ENCODE assay signal across 8 mouse cellular contexts in genomic region chr4:48472792-48473650, GRCm38 (mm10). TPM values are rescaled to one million over a fixed set of nuclear protein-coding genes. Genes with fewer than 3 reads are reported as not detected.
DNase-seq lines count a peak whose midpoint lies in the region; ATAC-seq lines count a peak whose summit lies in the region.

Gene Tex10, minus strand, starts transcription at chr4:48473459.

- H3K4me1 ChIP-seq in brown adipose tissue, adult 24 weeks (ENCODE audit: control insufficient read depth, insufficient read depth, insufficient read length, low read length) = no peaks in the 10 kb centered on the region
- peaks cover 20% of the 10 kb centered on the region for H3K4me1 ChIP-seq in heart, embryonic 13.5 days
- H3K4me1 ChIP-seq in liver, embryonic 12.5 days = peaks cover 23% of the 10 kb centered on the region
- peaks cover 10% of the 10 kb centered on the region for H3K4me1 ChIP-seq in stomach, embryonic 15.5 days

- peak within 1 kb of the TSS; percentile 74 for H3K4me3 ChIP-seq in brown adipose tissue, adult 24 weeks (ENCODE audit: insufficient read depth, low read depth, low read length)
- H3K4me3 ChIP-seq in heart, embryonic 13.5 days = peak within 1 kb of the TSS; percentile 88
- peak within 1 kb of the TSS; percentile 97 for H3K4me3 ChIP-seq in liver, embryonic 12.5 days
- H3K4me3 ChIP-seq in stomach, embryonic 15.5 days (replicated peaks) = peak within 1 kb of the TSS; percentile 96

- no peak within 1 kb of the TSS for H3K27ac ChIP-seq in brown adipose tissue, adult 24 weeks (replicated peaks; ENCODE audit: low read depth, low read length)
- peak within 1 kb of the TSS; percentile 81 for H3K27ac ChIP-seq in heart, embryonic 13.5 days (replicated peaks)
- H3K27ac ChIP-seq in liver, embryonic 12.5 days = peak within 1 kb of the TSS; percentile 86
- H3K27ac ChIP-seq in stomach, embryonic 15.5 days = peak within 1 kb of the TSS; percentile 84

- H3K4me2 ChIP-seq in heart, embryonic 13.5 days = peak within 1 kb of the TSS; percentile 88
- peak within 1 kb of the TSS; percentile 96 for H3K4me2 ChIP-seq in liver, embryonic 12.5 days
- peak within 1 kb of the TSS; percentile 62 for H3K4me2 ChIP-seq in stomach, embryonic 15.5 days

- H3K36me3 ChIP-seq in heart, embryonic 13.5 days = peaks cover 8% of the 10 kb centered on the region
- H3K36me3 ChIP-seq in liver, embryonic 12.5 days = peaks cover 8% of the 10 kb centered on the region
- H3K36me3 ChIP-seq in stomach, embryonic 15.5 days = peaks cover 8% of the 10 kb centered on the region

- ATAC-seq in heart, embryonic 13.5 days (ENCODE audit: extremely low read depth, insufficient number of reproducible peaks, low FRiP score, low TSS enrichment) = peak; percentile 96
- ATAC-seq in liver, embryonic 12.5 days = peak; percentile 90
- ATAC-seq in stomach, embryonic 15.5 days (ENCODE audit: insufficient read depth, low FRiP score, low read depth) = peak; percentile 90

- peak within 1 kb of the TSS; percentile 97 for H3K9ac ChIP-seq in heart, embryonic 13.5 days
- peak within 1 kb of the TSS; percentile 97 for H3K9ac ChIP-seq in liver, embryonic 12.5 days
- H3K9ac ChIP-seq in stomach, embryonic 15.5 days = peak within 1 kb of the TSS; percentile 79

- H3K27me3 ChIP-seq in heart, embryonic 13.5 days (replicated peaks) = no peaks in the 10 kb centered on the region
- no peaks in the 10 kb centered on the region for H3K27me3 ChIP-seq in liver, embryonic 12.5 days (replicated peaks)
- no peaks in the 10 kb centered on the region for H3K27me3 ChIP-seq in stomach, embryonic 15.5 days (replicated peaks)

- peak; percentile 95 for DNase-seq in CD4-positive, CD25-positive, alpha-beta regulatory T cell, adult 2 months (ENCODE audit: low read depth, low spot score)
- DNase-seq in fat pad, adult 2 months (ENCODE audit: extremely low read depth, low read depth, low spot score) = peak; percentile 7
- peak; percentile 95 for DNase-seq in kidney, postnatal 10 days
- DNase-seq in natural killer cell, adult 2 months (ENCODE audit: low spot score in 2 of 2) = peak; percentile 85 to 92

- no peaks in the 10 kb centered on the region for H3K9me3 ChIP-seq in heart, embryonic 13.5 days
- H3K9me3 ChIP-seq in liver, embryonic 12.5 days (replicated peaks) = no peaks in the 10 kb centered on the region
- no peaks in the 10 kb centered on the region for H3K9me3 ChIP-seq in stomach, embryonic 15.5 days

- WGBS in heart, embryonic 13.5 days = under 1% methylated on average over 89 of the region's 89 CpGs
- under 1% methylated on average over 89 of the region's 89 CpGs for WGBS in liver, embryonic 12.5 days (ENCODE audit: insufficient replicate concordance)
- WGBS in stomach, embryonic 15.5 days = under 1% methylated on average over 88 of the region's 89 CpGs

RNA-seq across cellular contexts. Expression of gene Tex10, which starts in this region (rescaled TPM):
- polyA plus RNA-seq in brown adipose tissue, adult 24 weeks (2012; ENCODE audit: insufficient read depth, insufficient read length, missing spikeins) = 5.9 and 12.0 TPM in 2 replicates
- polyA plus RNA-seq in heart, embryonic 13.5 days (2015; fragmentation: Nextera tagmentation; extraction: Ambion mirVana) = 30.4 and 34.3 TPM in 2 replicates
- 36.7 and 36.8 TPM in 2 replicates for polyA plus RNA-seq in liver, embryonic 12.5 days (2016; fragmentation: Nextera tagmentation; extraction: Ambion mirVana)
- 44.1 and 53.1 TPM in 2 replicates for polyA plus RNA-seq in stomach, embryonic 15.5 days (2015; fragmentation: Nextera tagmentation; extraction: Ambion mirVana)

Comparison
In these comparisons a context has a peak if more than half of its experiments do, and no peak if none do; other contexts are left out.
1. DNase-seq: peak in every context shown above with its lines; median percentile 95 in CD4-positive, CD25-positive, alpha-beta regulatory T cell, adult 2 months; 95 in kidney, postnatal 10 days; 88 in natural killer cell, adult 2 months; 7 in fat pad, adult 2 months.